Mouse (Mus musculus): Measurements from ENCODE around the gene Ier3. TPM values are rescaled to one million over a fixed set of nuclear protein-coding genes. Genes with fewer than 3 reads are reported as not detected.

Gene Ier3
- polyA plus RNA-seq, 1 experiment from 2014 or later, result 205 TPM

- Histone ChIP-seq H3K4me3 (ENCODE audit: low read depth, low read length) (peak overlapping the region; percentile 51; the same call in 1 of the 2 replicates), H3K9ac (replicated peaks; ENCODE audit: low read depth) (no peak overlapping the region), H3K27ac (ENCODE audit: low read length) (peak overlapping the region; percentile 64; the same call in 1 of the 2 replicates), H3K4me2 (replicated peaks; ENCODE audit: low read depth, low read length) (peak overlapping the region; percentile 34; the same call in 1 of the 2 replicates), H3K9me3 (ENCODE audit: low read length) (no peaks in the 10 kb centered on the region), H3K36me3 (ENCODE audit: insufficient read depth, low read length) (peaks cover 5% of the 10 kb centered on the region), H3K4me1 (ENCODE audit: insufficient read depth, low read depth, low read length) (peaks cover 11% of the 10 kb centered on the region; the same call in 1 of the 2 replicates), H3K27me3 (replicated peaks; ENCODE audit: insufficient read depth, low read length) (no peaks in the 10 kb centered on the region)
- no peak for ATAC-seq
- DNase-seq (ENCODE audit: low spot score), result no peak
- no peak for TF ChIP-seq EP300 (IDR thresholded peaks at IDR 0.05)
- TF ChIP-seq CTCF (IDR thresholded peaks at IDR 0.05), result no peak
- WGBS, result 53% methylated on average over 14 of the region's 14 CpGs
These were observed 19.1 kb downstream of the Ier3 start for GRCm38 (mm10) chr17:35840561-35840960.

- H3K4me2 ChIP-seq (replicated peaks; ENCODE audit: low read depth, low read length), result peak within 1 kb of the TSS; percentile 59
- 1% methylated on average over 59 of the region's 59 CpGs for WGBS
These were observed 19.8 kb downstream of the Ier3 start, which contains the start of gene Mdc1 for GRCm38 (mm10) chr17:35841076-35841950. Mdc1 (plus strand) TSS chr17:35841515.

GRCm38 (mm10) chr17:35842006-35842405 lies 20.5 kb downstream of the Ier3 start:
- H3K9me3 ChIP-seq (ENCODE audit: low read length), result no peaks in the 10 kb centered on the region
- DNase-seq (ENCODE audit: low spot score) (no peak), ATAC-seq (no peak)
- H3K27ac ChIP-seq (ENCODE audit: low read length), result peak overlapping the region; percentile 39
- H3K4me3 ChIP-seq (ENCODE audit: low read depth, low read length), result peak overlapping the region; percentile 51
- H3K4me1 ChIP-seq (ENCODE audit: insufficient read depth, low read depth, low read length), result peaks cover 6% of the 10 kb centered on the region; the same call in 1 of the 2 replicates
- peak overlapping the region; percentile 36 for H3K9ac ChIP-seq (replicated peaks; ENCODE audit: low read depth)
- H3K27me3 ChIP-seq (replicated peaks; ENCODE audit: insufficient read depth, low read length), result no peaks in the 10 kb centered on the region
- H3K36me3 ChIP-seq (ENCODE audit: insufficient read depth, low read length), result no peaks in the 10 kb centered on the region
- TF ChIP-seq EP300 (IDR thresholded peaks at IDR 0.05), result no peak
- no peak for TF ChIP-seq CTCF (IDR thresholded peaks at IDR 0.05)
- peak overlapping the region; percentile 59 for H3K4me2 ChIP-seq (replicated peaks; ENCODE audit: low read depth, low read length)
- 10% methylated on average over 11 of the region's 11 CpGs for WGBS

More at GRCm38 (mm10) chr17:35841076-35841950, 19.8 kb downstream of the Ier3 start, which contains the start of gene Mdc1:
- DNase-seq (ENCODE audit: low spot score) (peak; percentile 100), ATAC-seq (peak; percentile 93)
- H3K36me3 ChIP-seq (ENCODE audit: insufficient read depth, low read length), result no peaks in the 10 kb centered on the region
- peak within 1 kb of the TSS; percentile 36 for H3K9ac ChIP-seq (replicated peaks; ENCODE audit: low read depth)
- TF ChIP-seq EP300 (IDR thresholded peaks at IDR 0.05) (peak; percentile 38; the same call in 1 of the 2 replicates), CTCF (IDR thresholded peaks at IDR 0.05) (peak; percentile 62)
- H3K9me3 ChIP-seq (ENCODE audit: low read length), result no peaks in the 10 kb centered on the region
- H3K4me3 ChIP-seq (ENCODE audit: low read depth, low read length), result peak within 1 kb of the TSS; percentile 51
- peak within 1 kb of the TSS; percentile 64 for H3K27ac ChIP-seq (ENCODE audit: low read length)
- H3K27me3 ChIP-seq (replicated peaks; ENCODE audit: insufficient read depth, low read length), result no peaks in the 10 kb centered on the region
- peaks cover 10% of the 10 kb centered on the region; the same call in 1 of the 2 replicates for H3K4me1 ChIP-seq (ENCODE audit: insufficient read depth, low read depth, low read length)

- ATAC-seq (no peak), DNase-seq (ENCODE audit: low spot score) (no peak)
- H3K4me2 ChIP-seq (replicated peaks; ENCODE audit: low read depth, low read length), result no peak overlapping the region
- peak; percentile 48 for TF ChIP-seq CTCF (IDR thresholded peaks at IDR 0.05)
- TF ChIP-seq EP300 (IDR thresholded peaks at IDR 0.05), result no peak
- H3K9me3 ChIP-seq (ENCODE audit: low read length), result no peaks in the 10 kb centered on the region
- 93% methylated on average over 3 of the region's 3 CpGs for WGBS
- no peaks in the 10 kb centered on the region for H3K27me3 ChIP-seq (replicated peaks; ENCODE audit: insufficient read depth, low read length)
- peaks cover 6% of the 10 kb centered on the region; the same call in 1 of the 2 replicates for H3K4me1 ChIP-seq (ENCODE audit: insufficient read depth, low read depth, low read length)
- no peak overlapping the region for H3K27ac ChIP-seq (ENCODE audit: low read length)
- no peak overlapping the region for H3K4me3 ChIP-seq (ENCODE audit: low read depth, low read length)
- H3K36me3 ChIP-seq (ENCODE audit: insufficient read depth, low read length), result peaks cover 8% of the 10 kb centered on the region; the same call in 1 of the 2 replicates
- H3K9ac ChIP-seq (replicated peaks; ENCODE audit: low read depth), result no peak overlapping the region
These were observed 22.0 kb downstream of the Ier3 start for GRCm38 (mm10) chr17:35843514-35843913.

- peak; percentile 28; the same call in 1 of the 2 replicates for ATAC-seq
- 50% methylated on average over 1 of the region's 1 CpGs for WGBS
- H3K9ac ChIP-seq (replicated peaks; ENCODE audit: low read depth), result no peak overlapping the region
- H3K4me2 ChIP-seq (replicated peaks; ENCODE audit: low read depth, low read length), result no peak overlapping the region
- DNase-seq (ENCODE audit: low spot score), result no peak
- no peaks in the 10 kb centered on the region for H3K4me1 ChIP-seq (ENCODE audit: insufficient read depth, low read depth, low read length)
- H3K27me3 ChIP-seq (replicated peaks; ENCODE audit: insufficient read depth, low read length), result no peaks in the 10 kb centered on the region
- H3K36me3 ChIP-seq (ENCODE audit: insufficient read depth, low read length), result peaks cover 22% of the 10 kb centered on the region
- no peak overlapping the region for H3K27ac ChIP-seq (ENCODE audit: low read length)
- no peaks in the 10 kb centered on the region for H3K9me3 ChIP-seq (ENCODE audit: low read length)
- H3K4me3 ChIP-seq (ENCODE audit: low read depth, low read length), result no peak overlapping the region
- TF ChIP-seq EP300 (IDR thresholded peaks at IDR 0.05) (no peak), CTCF (IDR thresholded peaks at IDR 0.05) (peak; percentile 46)
These were observed 26.6 kb downstream of the Ier3 start for GRCm38 (mm10) chr17:35848112-35848511.

GRCm38 (mm10) chr17:35850974-35851373 lies 29.5 kb downstream of the Ier3 start:
- Histone ChIP-seq H3K4me3 (ENCODE audit: low read depth, low read length) (no peak overlapping the region), H3K36me3 (ENCODE audit: insufficient read depth, low read length) (peaks cover 30% of the 10 kb centered on the region), H3K9ac (replicated peaks; ENCODE audit: low read depth) (no peak overlapping the region), H3K4me2 (replicated peaks; ENCODE audit: low read depth, low read length) (no peak overlapping the region), H3K4me1 (ENCODE audit: insufficient read depth, low read depth, low read length) (no peaks in the 10 kb centered on the region), H3K27me3 (replicated peaks; ENCODE audit: insufficient read depth, low read length) (no peaks in the 10 kb centered on the region), H3K9me3 (ENCODE audit: low read length) (no peaks in the 10 kb centered on the region), H3K27ac (ENCODE audit: low read length) (no peak overlapping the region)
- WGBS, result 89% methylated on average over 3 of the region's 3 CpGs
- TF ChIP-seq CTCF (IDR thresholded peaks at IDR 0.05), result no peak
- TF ChIP-seq EP300 (IDR thresholded peaks at IDR 0.05), result no peak
- ATAC-seq (no peak), DNase-seq (ENCODE audit: low spot score) (no peak)

All from lung, postnatal 0 days (tissue).